ENCODE assay signal across 20 mouse cellular contexts in the genomic region with DNA sequence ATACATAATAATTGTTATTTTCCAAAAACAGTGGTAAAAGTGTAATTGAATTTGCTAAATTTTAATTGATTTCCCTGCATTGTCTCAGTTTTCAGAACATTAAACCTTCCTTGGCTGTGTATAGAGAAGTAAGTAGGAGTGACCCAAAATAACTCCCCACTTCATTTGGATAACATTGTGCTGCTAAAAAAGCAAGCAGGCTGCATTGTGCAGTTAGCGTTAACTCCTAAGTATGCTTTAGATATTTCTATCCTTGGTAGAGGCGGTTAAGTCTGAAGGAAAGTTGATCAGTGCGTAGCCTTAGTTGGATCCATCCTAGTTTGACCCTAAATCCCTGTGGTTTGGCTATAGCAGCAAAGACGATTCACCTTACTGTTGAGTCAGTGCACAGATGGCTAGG. TPM values are rescaled to one million over a fixed set of nuclear protein-coding genes. Genes with fewer than 3 reads are reported as not detected.
DNase-seq lines count a peak whose midpoint lies in the region; ATAC-seq and TF ChIP-seq lines count a peak whose summit lies in the region.
"Had no signal": no experiment of that assay in that cellular context is flagged by ENCODE, and none has a peak within 500 bp of the region (broad histone marks: within the 10 kb centered on the region; RNA-seq: fewer than 3 reads in every experiment).

No protein-coding gene starts in this region.

- H3K9me3 ChIP-seq in heart, embryonic 14.5 days (ENCODE audit: control insufficient read depth, low read length): no peaks in the 10 kb centered on the region
- no peaks in the 10 kb centered on the region for H3K9me3 ChIP-seq in heart, embryonic 16.5 days (replicated peaks; ENCODE audit: control insufficient read depth, low read length)
- H3K9me3 ChIP-seq: embryonic facial prominence, embryonic 10.5 days; embryonic facial prominence, embryonic 12.5 days; forebrain, embryonic 13.5 days; forebrain, embryonic 15.5 days had no signal

- H3K27ac ChIP-seq in heart, embryonic 14.5 days (replicated peaks in 1 of 2; ENCODE audit: control insufficient read depth in 1 of 2, insufficient read depth in 1 of 2, low read depth in 2 of 2, low read length in 2 of 2): peak overlapping the region in 1 of 2 experiments; percentile 7; a peak in 1 of 4 replicates
- H3K27ac ChIP-seq in heart, embryonic 16.5 days (ENCODE audit: low read length): peak overlapping the region; percentile 17; the same call in 1 of the 2 replicates
- H3K27ac ChIP-seq in heart, adult 2 months: no peak overlapping the region
- H3K27ac ChIP-seq: embryonic facial prominence, embryonic 10.5 days; embryonic facial prominence, embryonic 12.5 days; forebrain, embryonic 13.5 days; forebrain, embryonic 15.5 days had no signal

- DNase-seq in heart, postnatal 25 days (ENCODE audit: low spot score): no peak
- no peak for DNase-seq in heart, adult 2 months
- peak; percentile 63 for DNase-seq in brain, adult 2 months (ENCODE audit: low read depth, low spot score)
- DNase-seq in telencephalon, adult 2 months (ENCODE audit: low read depth, low spot score): peak; percentile 72
- DNase-seq in right cerebral cortex, postnatal 36 days (ENCODE audit: low spot score in 2 of 2): no peak
- DNase-seq: adrenal gland, adult 2 months; adrenal gland, postnatal 10 days; adrenal gland, postnatal 25 days; cerebellum, adult 11-12 months; cerebellum, adult 2 months; cerebellum, adult 9-10 months; cerebellum, postnatal 10 days; cerebellum, postnatal 25 days had no signal

- H3K9ac ChIP-seq in heart, embryonic 14.5 days (ENCODE audit: low read length): no peak overlapping the region
- H3K9ac ChIP-seq in heart, embryonic 16.5 days (ENCODE audit: low read length): no peak overlapping the region
- no peak overlapping the region for H3K9ac ChIP-seq in heart, adult 2 months (ENCODE audit: low read depth, low read length)
- H3K9ac ChIP-seq: embryonic facial prominence, embryonic 12.5 days; forebrain, embryonic 13.5 days; forebrain, embryonic 15.5 days had no signal

- TF ChIP-seq EP300 in heart, adult 2 months (IDR thresholded peaks at IDR 0.05; ENCODE audit: insufficient read depth, low read depth, low read length): no peak

- no peaks in the 10 kb centered on the region for H3K27me3 ChIP-seq in heart, embryonic 14.5 days (ENCODE audit: control insufficient read depth, insufficient read depth, low read length)
- H3K27me3 ChIP-seq in heart, embryonic 16.5 days (ENCODE audit: control insufficient read depth, insufficient read depth, low read length): no peaks in the 10 kb centered on the region
- H3K27me3 ChIP-seq in heart, adult 2 months (ENCODE audit: control insufficient read depth, insufficient read depth, low read length): no peaks in the 10 kb centered on the region
- H3K27me3 ChIP-seq: embryonic facial prominence, embryonic 12.5 days; forebrain, embryonic 13.5 days; forebrain, embryonic 15.5 days had no signal

- ATAC-seq in heart, embryonic 14.5 days (ENCODE audit: insufficient number of reproducible peaks, insufficient read depth, low FRiP score, low read depth): no peak
- no peak for ATAC-seq in heart, embryonic 16.5 days (replicated peaks; ENCODE audit: extremely low read depth, insufficient read depth, low FRiP score)
- ATAC-seq: forebrain, embryonic 13.5 days; forebrain, embryonic 15.5 days had no signal

- no peak overlapping the region for H3K4me3 ChIP-seq in heart, embryonic 14.5 days (ENCODE audit: control insufficient read depth in 1 of 2, insufficient read depth in 1 of 2, low read depth in 1 of 2, low read length in 2 of 2)
- H3K4me3 ChIP-seq in heart, embryonic 16.5 days (ENCODE audit: low read length): no peak overlapping the region
- H3K4me3 ChIP-seq in heart, adult 2 months: no peak overlapping the region
- H3K4me3 ChIP-seq: embryonic facial prominence, embryonic 10.5 days; embryonic facial prominence, embryonic 12.5 days; forebrain, embryonic 13.5 days; forebrain, embryonic 15.5 days had no signal

- H3K4me1 ChIP-seq in heart, embryonic 14.5 days (ENCODE audit: control insufficient read depth in 2 of 2, insufficient read depth in 2 of 2, low read length in 2 of 2): peaks cover 2 to 18% of the 10 kb centered on the region in 2 experiments; a peak in 2 of 4 replicates
- peaks cover 11% of the 10 kb centered on the region for H3K4me1 ChIP-seq in heart, embryonic 16.5 days (ENCODE audit: control insufficient read depth, insufficient read depth, low read length)
- no peaks in the 10 kb centered on the region; the same call in 1 of the 2 replicates for H3K4me1 ChIP-seq in heart, adult 2 months (ENCODE audit: control insufficient read depth, insufficient read depth, low read length)
- H3K4me1 ChIP-seq: embryonic facial prominence, embryonic 10.5 days; embryonic facial prominence, embryonic 12.5 days; forebrain, embryonic 13.5 days; forebrain, embryonic 15.5 days had no signal

- intact Hi-C loops in heart, postnatal 25 days (cut with DNase I): no loop called here
- intact Hi-C loops in heart, adult 2 months (cut with DNase I): no loop called here

- TF ChIP-seq POLR2A in heart, adult 2 months (IDR thresholded peaks at IDR 0.05; ENCODE audit: insufficient read depth, low read depth, low read length): no peak

- no peak for TF ChIP-seq CTCF in heart, adult 2 months (IDR thresholded peaks at IDR 0.05)

- no peaks in the 10 kb centered on the region for H3K79me2 ChIP-seq in heart, adult 2 months (replicated peaks; ENCODE audit: control insufficient read depth, insufficient read depth, low read length)

- peaks cover 51% of the 10 kb centered on the region for H3K36me3 ChIP-seq in heart, embryonic 14.5 days (ENCODE audit: control insufficient read depth, insufficient read depth, low read length)
- peaks cover 5% of the 10 kb centered on the region for H3K36me3 ChIP-seq in heart, embryonic 16.5 days (ENCODE audit: control insufficient read depth, insufficient read depth)
- H3K36me3 ChIP-seq in heart, adult 2 months (ENCODE audit: control insufficient read depth, insufficient read depth, low read length): no peaks in the 10 kb centered on the region

- 0 out of 2 replicates have a peak overlapping the region, but pooled peaks have one; percentile 13 for H3K4me2 ChIP-seq in heart, embryonic 14.5 days (ENCODE audit: low read length)
- H3K4me2 ChIP-seq in heart, embryonic 16.5 days (ENCODE audit: low read depth, low read length): no peak overlapping the region
- H3K4me2 ChIP-seq: embryonic facial prominence, embryonic 12.5 days; forebrain, embryonic 13.5 days; forebrain, embryonic 15.5 days had no signal

- WGBS in heart, embryonic 14.5 days: 58% methylated on average over 4 of the region's 4 CpGs
- 72% methylated on average over 4 of the region's 4 CpGs for WGBS in heart, embryonic 16.5 days
- WGBS in heart, adult 2 months: 70% methylated on average over 4 of the region's 4 CpGs

RNA-seq across cellular contexts. Expression of a gene that starts 40.6 kb away (rescaled TPM):
- 0.05 and 0.09 TPM in 2 replicates for polyA plus RNA-seq in heart, embryonic 14.5 days (2014; fragmentation: Nextera tagmentation; extraction: Ambion mirVana)
- not detected for total RNA-seq in heart, postnatal 25 days (2021)
- polyA plus RNA-seq in heart, embryonic 16.5 days (2015; fragmentation: Nextera tagmentation; extraction: Ambion mirVana): 0.17 and 0.18 TPM in 2 replicates
- total RNA-seq in heart, adult 2 months (2021): not detected
- 0.08 and 0.12 TPM in 2 replicates for polyA plus RNA-seq in heart, adult 2 months (2012; rRNA removed)
- polyA plus RNA-seq: C2C12 had no signal

RNA-seq across cellular contexts. Expression of a gene that starts 49.3 kb away (rescaled TPM):
- 4.4 and 4.7 TPM in 2 replicates for polyA plus RNA-seq in heart, embryonic 14.5 days (2014; fragmentation: Nextera tagmentation; extraction: Ambion mirVana)
- total RNA-seq in heart, postnatal 25 days (2021): 10 to 100 TPM; 23.7 to 25.8 TPM
- polyA plus RNA-seq in heart, embryonic 16.5 days (2015; fragmentation: Nextera tagmentation; extraction: Ambion mirVana): 3.5 and 4.1 TPM in 2 replicates
- 10 to 100 TPM; 27.9 to 30.3 TPM for total RNA-seq in heart, adult 2 months (2021)
- polyA plus RNA-seq in heart, adult 2 months (2012; rRNA removed): 12.5 and 18.2 TPM in 2 replicates

Comparison
In these comparisons a context has a peak if more than half of its experiments do, and no peak if none do; other contexts are left out.
1. DNase-seq: peak in brain, adult 2 months (single experiment) and telencephalon, adult 2 months (single experiment); none in heart, postnatal 25 days (single experiment), heart, adult 2 months (0 of 2) and right cerebral cortex, postnatal 36 days (0 of 2).